Mouse (Mus musculus) MEL (cell line): Measurements from ENCODE around the gene Smc3. TPM values are rescaled to one million over a fixed set of nuclear protein-coding genes. Genes with fewer than 3 reads are reported as not detected.

Experiments
- DNase-seq: peaks from one replicate; pipeline ENCODE4 v3.0.0; 2011; ENCODE audit warnings: low read depth, low spot score
- H3K27ac ChIP-seq: 2 replicates; pipeline ENCODE4 v1.5.1; 2012; ENCODE audit warnings: low read depth, mild to moderate bottlenecking, control low read depth, low read length, moderate library complexity; ENCODE audit not compliant: control insufficient read depth
- H3K27me3 ChIP-seq, 2 experiments: fragments of 150-350 bp in 1 of 2; sonication (generic) in 1 of 2; 2 replicates each; pipeline ENCODE4 v1.6.1; 2012; ENCODE audit warnings: low read length in 2 of 2, mild to moderate bottlenecking in 2 of 2, improper control_type of control experiment in 1 of 2, moderate library complexity in 1 of 2; ENCODE audit not compliant: insufficient read depth in 2 of 2, control insufficient read depth in 1 of 2
- H3K36me3 ChIP-seq, 2 experiments: 2 replicates each; pipeline ENCODE4 v1.6.1; 2012 to 2014; ENCODE audit warnings: low read length in 2 of 2, improper control_type of control experiment in 1 of 2, inconsistent platforms in 1 of 2, mild to moderate bottlenecking in 1 of 2; ENCODE audit not compliant: insufficient read depth in 2 of 2, control insufficient read depth in 1 of 2
- H3K4me1 ChIP-seq, 2 experiments: fragments of 150-350 bp in 1 of 2; sonication (generic) in 1 of 2; 2 replicates each; pipeline ENCODE4 v1.6.1; 2012; ENCODE audit warnings: low read length in 2 of 2, improper control_type of control experiment in 1 of 2, mild to moderate bottlenecking in 1 of 2; ENCODE audit not compliant: insufficient read depth in 2 of 2, control insufficient read depth in 1 of 2
- H3K4me3 ChIP-seq, 2 experiments: fragments of 150-350 bp in 1 of 2; sonication (generic) in 1 of 2; 2 replicates each; pipeline ENCODE4 v1.5.1; 2012; ENCODE audit warnings: low read depth in 2 of 2, low read length in 2 of 2, mild to moderate bottlenecking in 2 of 2, moderate library complexity in 2 of 2, control low read depth in 1 of 2, improper control_type of control experiment in 1 of 2; ENCODE audit not compliant: control insufficient read depth in 1 of 2, insufficient read depth in 1 of 2
- H3K79me2 ChIP-seq: 2 replicates; pipeline ENCODE4 v1.6.1; 2012; ENCODE audit warnings: mild to moderate bottlenecking, low read length, moderate library complexity; ENCODE audit not compliant: control insufficient read depth, poor library complexity, insufficient read depth
- H3K9ac ChIP-seq: 2 replicates; pipeline ENCODE4 v1.6.1; 2012; ENCODE audit warnings: low read depth, mild to moderate bottlenecking, control low read depth, low read length, moderate library complexity; ENCODE audit not compliant: control insufficient read depth, poor library complexity, severe bottlenecking
- H3K9me3 ChIP-seq: fragments of 150-350 bp; sonication (generic); replicated peaks from 2 replicates; pipeline ENCODE4 v1.6.1; 2012; ENCODE audit warnings: mild to moderate bottlenecking, low read length, improper control_type of control experiment, moderate library complexity; ENCODE audit not compliant: insufficient read depth
- BHLHE40 ChIP-seq: IDR thresholded peaks from 2 replicates; pipeline ENCODE4 v1.6.1; 2012; ENCODE audit warnings: low read depth, mild to moderate bottlenecking, inconsistent platforms, low read length, improper control_type of control experiment, borderline replicate concordance
- CHD1 ChIP-seq: IDR thresholded peaks from 2 replicates; pipeline ENCODE4 v1.6.1; 2012; ENCODE audit warnings: low read depth, mild to moderate bottlenecking, inconsistent platforms, low read length, improper control_type of control experiment
- EP300 ChIP-seq, 2 experiments: IDR thresholded peaks; 2 replicates each; pipeline ENCODE4 v1.6.1; 2011; ENCODE audit warnings: improper control_type of control experiment in 2 of 2, low read length in 2 of 2, low read depth in 1 of 2, mild to moderate bottlenecking in 1 of 2
- GABPA ChIP-seq: IDR thresholded peaks from 2 replicates; pipeline ENCODE4 v1.6.1; 2012; ENCODE audit warnings: low read depth, mild to moderate bottlenecking, inconsistent platforms, low read length, improper control_type of control experiment, moderate library complexity
- GATA1 ChIP-seq: IDR thresholded peaks from 2 replicates; pipeline ENCODE4 v1.6.1; 2011; ENCODE audit warnings: low read depth, low read length, improper control_type of control experiment
- JUND ChIP-seq: IDR thresholded peaks from 2 replicates; pipeline ENCODE4 v1.6.1; 2011; ENCODE audit warnings: low read depth, mild to moderate bottlenecking, improper control_type of control experiment, low read length
- KAT2A ChIP-seq: conservative IDR thresholded peaks from 2 replicates; pipeline ENCODE4 v1.6.1; 2012; ENCODE audit warnings: low read depth, low read length, improper control_type of control experiment, inconsistent platforms
- MAFK ChIP-seq: IDR thresholded peaks from 2 replicates; pipeline ENCODE4 v1.6.1; 2011; ENCODE audit warnings: low read depth, mild to moderate bottlenecking, low read length, improper control_type of control experiment, borderline replicate concordance
- MYB ChIP-seq: IDR thresholded peaks from 2 replicates; pipeline ENCODE4 v1.6.1; 2011; ENCODE audit warnings: mild to moderate bottlenecking, low read depth, low read length, improper control_type of control experiment
- NELFE ChIP-seq: IDR thresholded peaks from 2 replicates; pipeline ENCODE4 v1.6.1; 2011; ENCODE audit warnings: low read depth, low read length, improper control_type of control experiment
- POLR2AphosphoS5 ChIP-seq: IDR thresholded peaks from 2 replicates; pipeline ENCODE4 v1.6.1; 2012; ENCODE audit warnings: low read depth, borderline replicate concordance, mild to moderate bottlenecking, inconsistent platforms, low read length, moderate library complexity, mixed read lengths
- SIN3A ChIP-seq: IDR thresholded peaks from 2 replicates; pipeline ENCODE4 v1.6.1; 2012; ENCODE audit warnings: low read length, improper control_type of control experiment, inconsistent platforms
- SMC3 ChIP-seq: IDR thresholded peaks from 2 replicates; pipeline ENCODE4 v1.6.1; 2011; ENCODE audit warnings: low read depth, low read length, improper control_type of control experiment
- ZC3H11A ChIP-seq: IDR thresholded peaks from 2 replicates; pipeline ENCODE4 v1.6.1; 2012; ENCODE audit warnings: low read depth, mild to moderate bottlenecking, inconsistent platforms, low read length, improper control_type of control experiment
- ZKSCAN1 ChIP-seq: IDR thresholded peaks from 2 replicates; pipeline ENCODE4 v1.6.1; 2012; ENCODE audit warnings: low read depth, mild to moderate bottlenecking, inconsistent platforms, low read length, improper control_type of control experiment, moderate library complexity
- ZMIZ1 ChIP-seq: IDR thresholded peaks from 2 replicates; pipeline ENCODE4 v1.6.1; 2012; ENCODE audit warnings: low read depth, mild to moderate bottlenecking, inconsistent platforms, low read length, improper control_type of control experiment, moderate library complexity
- polyA plus RNA-seq, 2 experiments: library from polyadenylated mRNA; stranded (reverse) in 1 of 2; unstranded in 1 of 2; fragments of >175 nt in 1 of 2; fragments of >200 nt in 1 of 2; gene quantifications; 2 replicates each; pipeline versions ENCODE4 v1.2.1 to v1.2.4; 2012; ENCODE audit warnings: low replicate concordance in 2 of 2, low read depth in 1 of 2; ENCODE audit not compliant: insufficient read length in 2 of 2, insufficient read depth in 1 of 2, missing spikeins in 1 of 2
- total RNA-seq: library from RNA; depleted of rRNA; stranded (reverse); fragments of 300-350 nt; gene quantifications from 2 replicates; pipeline ENCODE4 v1.2.3, GENCODE M21; 2012

Gene Smc3
- total and polyA plus RNA-seq, 3 experiments: 100 to 129 (median 118) TPM

- Histone ChIP-seq H3K4me3 (no peak overlapping the region), H3K4me1 (0 out of 4 replicates have a peak, but pooled peaks cover 0 to 4% of the 10 kb centered on the region in 2 experiments), H3K79me2 (no peaks in the 10 kb centered on the region), H3K27ac (no peak overlapping the region), H3K36me3 (no peaks in the 10 kb centered on the region), H3K9ac (no peak overlapping the region), H3K9me3 (no peaks in the 10 kb centered on the region), H3K27me3 (peaks cover 15 to 17% of the 10 kb centered on the region in 2 experiments)
- no peak for TF ChIP-seq GABPA
- TF ChIP-seq MYB: no peak
- TF ChIP-seq KAT2A: no peak
- no peak for TF ChIP-seq CHD1
- no peak for TF ChIP-seq NELFE
- no peak for TF ChIP-seq SIN3A
- no peak for TF ChIP-seq SMC3
- TF ChIP-seq BHLHE40: no peak
- DNase-seq: no peak
Observed at GRCm38 (mm10) chr19:53671432-53671831, 71.2 kb downstream of the Smc3 start.

- no peaks in the 10 kb centered on the region for H3K36me3 ChIP-seq
- no peaks in the 10 kb centered on the region for H3K79me2 ChIP-seq
- H3K27me3 ChIP-seq: peaks cover 6 to 10% of the 10 kb centered on the region in 2 experiments; a peak in 3 of 4 replicates
- H3K27ac ChIP-seq: no peak overlapping the region
- no peak overlapping the region for H3K9ac ChIP-seq
- H3K4me1 ChIP-seq: 0 out of 4 replicates have a peak, but pooled peaks cover 0 to 4% of the 10 kb centered on the region in 2 experiments
- no peak overlapping the region for H3K4me3 ChIP-seq
- DNase-seq: peak; percentile 42
- no peak for TF ChIP-seq ZC3H11A
- peak; percentile 38; the same call in 1 of the 2 replicates for TF ChIP-seq GATA1
- no peaks in the 10 kb centered on the region for H3K9me3 ChIP-seq
Observed at GRCm38 (mm10) chr19:53674131-53674925, 74.1 kb downstream of the Smc3 start.

DNA sequence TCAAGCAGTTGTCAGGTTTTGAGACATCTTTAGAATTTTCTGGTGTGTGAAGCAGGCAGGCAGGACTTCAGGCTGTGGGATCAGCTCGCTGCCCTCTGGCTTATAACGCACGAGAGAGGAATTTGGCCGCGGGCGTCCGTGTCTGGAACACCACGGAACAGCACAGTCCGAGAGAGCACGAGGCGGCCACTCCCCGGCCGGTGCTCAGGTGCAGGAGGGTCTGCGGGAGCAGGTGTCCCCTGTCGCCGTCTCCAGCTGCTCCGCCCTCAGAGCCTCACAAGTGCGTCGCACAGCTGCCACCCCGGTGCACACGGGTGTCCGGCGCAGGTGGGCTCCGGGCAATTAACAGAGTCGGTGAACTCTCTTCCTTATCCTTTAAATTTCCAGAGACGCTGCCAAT, 76.0 kb downstream of the Smc3 start:
- H3K9me3 ChIP-seq: no peaks in the 10 kb centered on the region
- no peak overlapping the region for H3K4me3 ChIP-seq
- H3K79me2 ChIP-seq: no peaks in the 10 kb centered on the region
- no peaks in the 10 kb centered on the region for H3K36me3 ChIP-seq
- H3K27ac ChIP-seq: no peak overlapping the region
- 0 out of 4 replicates have a peak, but pooled peaks cover 0 to 4% of the 10 kb centered on the region in 2 experiments for H3K4me1 ChIP-seq
- H3K9ac ChIP-seq: no peak overlapping the region
- TF ChIP-seq POLR2AphosphoS5: no peak
- TF ChIP-seq ZKSCAN1: no peak
- TF ChIP-seq EP300 (IDR thresholded peaks at IDR 0.05; ENCODE audit: low read depth in 1 of 2, low read length in 2 of 2): no peak
- TF ChIP-seq ZMIZ1: no peak
- TF ChIP-seq MAFK: no peak
- no peak for TF ChIP-seq JUND
- H3K27me3 ChIP-seq: peaks cover 11 to 23% of the 10 kb centered on the region in 2 experiments
- DNase-seq: no peak
